Mouse (Mus musculus) adrenal gland, postnatal 10 days (tissue): ENCODE results near the gene Sectm1b. TPM values are rescaled to one million over a fixed set of nuclear protein-coding genes. Genes with fewer than 3 reads are reported as not detected.

Experiments used
- DNase-seq: peaks from one replicate; pipeline ENCODE4 v3.0.0; 2021; ENCODE audit warnings: mixed read lengths
- total RNA-seq, 2 experiments: library from RNA; stranded (reverse); gene quantifications; 2 replicates each; pipeline ENCODE4 v1.2.3; 2021

Gene Sectm1b
- total RNA-seq, 2 experiments from 2014 or later = not detected

DNA sequence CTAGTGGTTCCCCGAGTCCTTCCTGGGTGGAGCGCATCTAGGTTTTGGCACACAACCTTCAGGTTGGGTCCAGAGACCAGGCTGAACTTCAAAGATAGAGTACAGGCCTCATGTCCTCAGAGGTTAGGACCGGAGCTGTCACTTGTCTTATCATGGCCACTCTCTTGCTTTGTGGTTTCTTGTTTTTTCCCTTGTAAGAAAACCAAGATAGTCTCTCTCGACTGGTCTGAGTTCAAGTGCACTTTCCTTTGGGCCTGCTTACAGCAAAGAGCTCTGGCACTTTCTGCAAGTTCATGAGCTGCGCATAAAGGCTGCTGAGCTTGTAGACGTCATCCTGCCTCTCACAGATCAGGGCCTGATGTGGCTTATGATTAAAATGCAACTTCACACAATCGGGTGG is 36.1 kb downstream of the Sectm1b start:
- DNase-seq = no peak

DNA sequence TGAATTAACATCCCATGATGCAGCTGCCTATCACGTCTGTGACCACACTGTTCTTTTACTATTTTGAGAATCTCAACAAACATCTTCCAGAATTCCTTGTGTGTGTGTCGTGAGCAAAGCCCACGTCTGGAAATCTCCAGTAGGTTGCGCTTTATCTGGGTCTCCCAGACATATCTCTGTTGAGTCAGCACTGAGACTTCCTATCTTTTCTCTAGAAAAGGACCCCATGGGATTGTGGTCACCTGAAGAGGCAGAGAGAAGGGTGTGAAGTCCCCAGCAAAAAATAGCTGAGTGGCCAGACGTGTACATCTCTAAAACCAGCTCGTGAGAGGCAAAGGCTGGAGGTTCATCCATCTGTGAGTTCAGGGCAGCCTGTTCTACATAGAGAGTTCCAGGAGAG is 39.2 kb downstream of the Sectm1b start:
- DNase-seq = no peak

DNA sequence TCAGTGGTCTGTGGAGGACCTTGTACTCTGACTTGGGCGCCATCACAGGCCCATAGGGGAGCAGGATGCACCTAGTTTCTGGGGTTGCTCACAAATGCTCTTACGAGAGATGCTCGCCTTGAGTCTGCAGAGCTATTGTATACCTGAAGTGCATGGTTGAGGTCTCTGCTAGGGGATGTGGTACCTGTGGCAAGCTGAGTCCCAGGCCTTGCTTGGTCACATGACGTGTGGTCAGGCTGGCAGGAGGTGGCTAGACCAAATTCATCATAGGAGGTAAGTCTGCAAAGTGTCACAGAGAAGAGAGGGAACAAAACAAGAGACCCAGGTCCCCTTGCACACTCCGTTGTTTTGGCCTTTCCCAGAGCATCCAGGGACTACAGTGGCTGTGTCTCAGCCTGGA is 43.9 kb downstream of the Sectm1b start:
- no peak for DNase-seq

DNA sequence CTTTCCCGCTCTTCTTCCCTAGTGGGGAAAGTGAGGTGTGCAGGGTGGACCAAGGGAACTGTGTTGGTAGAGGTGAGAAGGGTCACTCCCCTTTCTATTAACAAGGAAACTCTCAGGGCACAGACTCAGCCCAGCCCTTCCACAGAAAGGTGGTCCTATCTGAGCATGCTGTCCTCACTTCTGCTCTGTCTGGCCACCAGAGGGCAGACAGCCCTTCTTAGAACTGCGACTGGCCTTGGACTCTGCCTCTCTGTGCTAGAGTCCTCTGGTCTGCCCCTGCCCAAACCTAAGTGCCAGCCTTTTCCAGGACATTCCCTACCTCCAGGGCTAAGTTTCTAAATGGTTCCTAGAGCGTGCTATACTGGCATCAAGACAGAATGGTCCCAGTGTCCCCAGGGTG is 45.7 kb downstream of the Sectm1b start:
- peak; percentile 77 for DNase-seq

DNA sequence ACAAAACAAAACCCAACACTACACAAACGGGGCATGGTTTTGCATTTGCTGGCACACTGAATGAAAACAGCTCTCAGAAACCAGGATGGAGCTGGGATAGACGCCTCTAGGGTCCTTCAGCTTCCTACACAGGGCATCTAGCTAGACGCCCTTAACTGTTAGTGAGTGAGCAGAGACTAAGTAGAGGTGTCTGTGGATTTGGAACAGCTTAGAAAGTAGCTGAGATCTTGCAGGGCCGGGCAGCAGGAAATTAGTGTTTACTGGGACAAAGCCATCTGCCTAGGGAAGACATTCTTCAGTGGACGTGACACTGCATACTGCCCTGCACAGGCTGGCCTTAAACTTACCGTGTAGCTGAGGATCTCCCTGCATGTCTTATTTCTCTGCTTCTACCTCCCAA is 47.9 kb downstream of the Sectm1b start:
- DNase-seq = no peak

DNA sequence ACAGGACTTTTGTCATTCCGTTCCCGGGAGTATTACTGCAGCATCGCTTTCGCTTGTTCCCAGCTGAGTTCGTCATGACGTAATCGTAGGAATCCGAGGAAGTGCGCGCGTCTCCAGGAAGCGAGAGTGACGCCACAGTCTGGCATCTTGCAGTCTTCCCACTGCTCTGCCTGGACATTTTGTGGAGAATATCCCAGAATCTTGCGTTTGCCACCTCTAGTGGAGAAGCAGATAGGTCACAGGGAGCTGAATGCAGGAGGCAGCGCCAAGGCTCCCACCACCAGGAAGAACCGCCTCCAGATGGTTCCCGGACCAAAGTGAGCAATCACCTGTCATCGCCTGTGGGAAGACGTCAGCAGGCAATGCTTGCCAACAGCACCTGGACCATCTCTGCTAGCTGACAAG is 48.5 kb downstream of the Sectm1b start:
- no peak for DNase-seq

DNA sequence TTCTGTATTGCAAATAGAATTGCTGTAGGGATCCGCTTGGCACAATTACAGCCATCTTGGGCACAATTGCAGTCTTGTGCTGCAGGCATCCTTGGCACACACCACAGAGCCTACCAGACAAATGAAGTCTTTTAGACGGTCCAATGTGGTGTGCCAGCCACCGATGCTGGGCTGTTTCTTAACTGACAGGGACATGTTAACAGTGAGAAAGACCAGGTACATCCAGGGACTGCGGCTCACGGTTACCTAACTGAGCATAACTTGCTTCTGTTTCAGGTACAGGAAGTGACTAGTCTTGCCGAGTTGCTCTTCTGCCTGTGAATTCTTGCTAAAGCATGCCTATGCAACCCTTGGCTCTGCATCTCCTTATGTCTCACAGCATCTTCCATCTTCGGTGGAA is 49.7 kb downstream of the Sectm1b start:
- DNase-seq = no peak

DNA sequence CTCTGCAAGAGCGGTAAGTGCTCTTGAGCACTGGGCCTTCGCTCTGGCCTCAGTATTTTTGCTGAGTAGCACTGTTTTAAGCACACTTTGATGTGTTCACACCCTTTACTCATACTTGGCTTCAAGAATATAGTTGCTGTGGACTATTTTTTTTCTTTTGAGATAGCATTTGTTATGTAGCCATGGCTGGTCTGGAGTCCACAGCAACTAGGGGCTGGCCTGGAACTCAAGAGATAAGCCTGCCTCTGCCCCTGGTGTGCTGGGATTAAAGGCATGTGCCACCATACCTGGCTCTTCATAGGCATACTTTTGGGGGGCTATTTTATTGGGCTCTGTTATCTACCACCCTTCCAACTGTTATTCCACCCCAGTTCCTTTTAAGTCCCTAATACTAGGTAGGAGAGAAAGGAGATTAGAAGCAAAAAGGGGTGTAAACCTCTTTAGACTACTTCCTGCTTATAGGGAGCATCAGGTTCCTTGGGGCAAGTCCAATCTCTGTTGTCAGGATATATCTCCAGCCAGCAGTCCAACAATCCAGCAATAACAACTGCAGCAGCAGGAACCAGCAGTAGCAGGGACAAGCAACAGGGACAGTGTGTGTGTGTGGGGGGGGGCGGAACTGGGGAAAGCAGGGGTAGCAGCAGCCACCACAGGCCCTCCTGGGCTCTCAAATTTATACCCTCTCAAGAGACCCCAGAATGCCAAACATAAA is 53.2 kb downstream of the Sectm1b start:
- no peak for DNase-seq

DNA sequence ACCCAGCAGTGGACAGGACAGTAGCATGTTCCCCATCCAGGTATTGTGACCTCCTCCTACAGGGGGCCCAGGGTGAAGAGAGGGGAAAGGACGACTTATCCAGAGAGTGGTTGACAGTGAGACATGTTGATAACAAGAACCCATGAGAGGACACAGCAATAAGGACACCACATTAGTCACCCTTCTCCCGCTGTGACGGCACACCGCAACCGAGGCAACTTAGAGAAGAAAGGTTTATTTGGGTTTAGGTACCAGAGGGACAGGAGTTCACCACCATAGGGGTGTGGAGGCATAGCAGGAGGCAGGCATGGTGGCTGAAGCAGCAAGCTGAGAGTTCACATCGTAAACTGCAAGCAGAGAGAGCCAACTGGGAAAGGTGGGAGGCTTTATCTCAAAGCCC is 57.2 kb downstream of the Sectm1b start:
- DNase-seq = no peak

DNA sequence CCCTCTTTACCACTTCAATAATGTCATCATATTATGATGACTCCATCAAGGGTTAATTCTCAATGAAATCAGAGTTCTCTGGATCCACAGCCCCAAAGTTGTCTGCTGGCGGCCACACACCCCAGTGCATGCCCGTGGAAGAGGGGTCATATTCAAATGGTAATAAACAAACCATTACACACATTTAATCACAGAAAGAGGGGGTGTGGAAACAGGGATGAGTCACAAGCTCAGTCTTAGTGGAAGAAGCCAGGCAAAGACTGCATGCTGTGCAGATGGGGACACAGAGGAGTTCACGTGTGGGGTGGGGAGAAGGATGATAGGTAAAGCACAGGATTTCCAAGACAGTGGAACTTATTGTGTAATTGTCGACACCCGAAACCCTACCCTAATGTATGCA is 59.1 kb downstream of the Sectm1b start:
- DNase-seq = no peak

Other genes with a start within 250 kb of the Sectm1b start
- 100 to 1,000 TPM in 1 of 2 experiments, 10 to 100 TPM in 1; 93.1 to 104 TPM for gene Fasn, start 239.0 kb downstream of the Sectm1b start, total RNA-seq
- gene Ccdc57, start 130.7 kb downstream of the Sectm1b start, total RNA-seq = 10 to 100 TPM in 1 of 2 experiments, 1 to 10 TPM in 1; 8.4 to 10.8 TPM
- 10 to 100 TPM; 10.4 to 11.6 TPM for gene Slc16a3, start 115.1 kb downstream of the Sectm1b start, total RNA-seq
- 100 to 1,000 TPM; 129 to 131 TPM for gene Csnk1d, start 72.2 kb downstream of the Sectm1b start, total RNA-seq
- gene Cd7, start 24.2 kb downstream of the Sectm1b start, total RNA-seq = 1 to 10 TPM; 1.7 to 2.8 TPM
- under 1 TPM; 0.24 to 0.42 TPM for gene Sectm1a, start 17.7 kb upstream of the Sectm1b start, total RNA-seq
- not detected for gene Tex19.2, start 55.1 kb upstream of the Sectm1b start, total RNA-seq
- gene Tex19.1, start 82.6 kb upstream of the Sectm1b start, total RNA-seq = not detected
- under 1 TPM; 0.15 to 0.27 TPM for gene Uts2r, start 96.7 kb upstream of the Sectm1b start, total RNA-seq
- 10 to 100 TPM; 12.6 to 16.4 TPM for gene Hexdc, start 140.9 kb upstream of the Sectm1b start, total RNA-seq
- 10 to 100 TPM; 24.5 to 24.9 TPM for gene Ogfod3, start 141.1 kb upstream of the Sectm1b start, total RNA-seq
- gene Cybc1, start 165.8 kb upstream of the Sectm1b start, total RNA-seq = 10 to 100 TPM; 17.3 to 18.7 TPM
- 10 to 100 TPM; 29.3 to 43.0 TPM for gene Narf, start 173.7 kb upstream of the Sectm1b start, total RNA-seq
- 10 to 100 TPM; 32.7 to 33.3 TPM for gene Foxk2, start 196.4 kb upstream of the Sectm1b start, total RNA-seq